Mouse (Mus musculus) adrenal gland, adult (tissue): ENCODE results near the gene Stim2.

Source experiments
- DNase-seq, 2 experiments: peaks; one replicate each; pipeline ENCODE4 v3.0.0; 2022 to 2023; ENCODE audit warnings: low spot score in 1 of 2; ENCODE audit not compliant: inconsistent age in 2 of 2

Gene Stim2

DNA sequence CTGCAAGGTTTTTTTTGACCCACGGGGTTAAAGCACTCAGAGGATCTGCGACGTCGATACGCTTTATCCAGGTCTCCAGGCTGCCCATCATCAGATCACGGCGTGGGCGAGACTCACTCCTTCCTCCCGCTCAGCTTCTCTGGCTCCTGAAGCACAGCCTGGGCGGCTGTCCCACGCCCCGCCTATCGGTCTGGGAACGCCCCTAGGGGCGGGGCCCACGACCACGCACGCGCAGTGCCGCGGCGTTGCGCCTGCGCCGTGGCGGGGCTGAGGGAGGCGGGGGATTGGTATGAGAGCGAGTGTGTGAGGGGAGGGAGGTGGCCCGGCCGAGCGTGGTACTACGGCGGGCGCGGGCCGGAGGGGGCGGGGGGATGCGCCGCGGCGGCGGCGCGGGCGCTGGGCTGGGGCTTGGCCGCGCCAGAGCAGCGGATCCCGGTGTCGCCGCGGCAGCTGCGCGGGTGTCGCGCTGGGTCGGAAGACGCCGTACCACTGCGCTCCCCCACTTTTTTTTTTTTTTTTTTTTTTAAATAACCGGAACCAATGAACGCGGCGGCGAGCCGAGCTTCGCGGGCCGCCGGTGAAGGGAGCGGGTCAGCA is at the start of gene Stim2:
Stim2 (plus strand) TSS at position 354 of the 597 bp plus-strand sequence.
- peak; percentile 98 to 99 for DNase-seq

DNA sequence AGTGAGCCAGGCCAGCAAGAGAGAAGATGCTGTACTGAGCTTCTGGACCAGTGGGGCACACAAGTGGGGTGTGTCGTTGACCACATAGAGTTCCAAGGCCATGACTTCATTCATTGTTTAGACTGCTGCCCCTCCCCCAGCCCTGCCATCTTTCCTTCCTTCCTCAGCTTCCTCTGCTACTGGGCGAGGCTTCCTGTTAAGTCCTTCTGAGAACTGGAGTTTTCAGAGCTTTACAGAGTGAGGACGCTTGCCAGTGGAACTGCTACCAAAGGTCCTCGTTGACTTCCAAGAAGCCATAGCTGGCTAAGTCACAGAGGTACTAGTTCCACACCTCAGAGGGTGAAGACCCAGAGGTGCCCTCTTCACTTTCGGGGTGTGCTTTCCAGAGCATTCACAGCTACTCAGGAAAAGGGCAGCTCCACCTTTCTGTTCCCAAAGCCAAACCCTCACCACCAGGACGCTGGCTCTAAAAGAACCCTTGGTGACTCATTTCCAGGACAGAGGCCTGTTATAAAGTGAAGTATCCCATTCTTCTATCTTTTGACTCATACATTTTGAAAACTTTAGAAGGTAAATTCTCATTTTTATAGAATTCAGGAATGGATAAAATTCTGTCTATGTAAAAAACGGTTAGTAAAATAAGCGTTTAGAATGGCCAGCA is 49.6 kb upstream of the Stim2 start:
- peak; percentile 62 to 81 for DNase-seq

DNA sequence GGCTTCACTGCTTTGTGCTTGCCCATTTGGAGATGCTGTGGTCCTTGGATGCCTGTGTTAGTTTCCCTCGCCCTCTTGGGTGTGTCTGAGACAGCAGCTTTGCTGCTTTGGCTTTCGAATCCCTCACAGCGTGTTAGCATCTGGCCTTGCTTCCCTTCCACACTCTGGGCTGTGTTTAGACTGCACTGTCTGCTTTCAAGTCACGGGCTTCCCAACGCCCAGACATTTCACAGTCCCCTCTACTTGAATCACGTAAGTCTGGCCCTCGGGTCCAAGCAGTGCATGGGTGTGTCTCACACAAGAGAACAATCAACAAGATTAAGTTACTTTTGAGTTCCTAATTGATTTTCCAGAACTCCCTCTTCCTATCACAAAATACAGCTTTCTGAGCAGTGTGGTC is 48.1 kb upstream of the Stim2 start:
- no peak for DNase-seq

DNA sequence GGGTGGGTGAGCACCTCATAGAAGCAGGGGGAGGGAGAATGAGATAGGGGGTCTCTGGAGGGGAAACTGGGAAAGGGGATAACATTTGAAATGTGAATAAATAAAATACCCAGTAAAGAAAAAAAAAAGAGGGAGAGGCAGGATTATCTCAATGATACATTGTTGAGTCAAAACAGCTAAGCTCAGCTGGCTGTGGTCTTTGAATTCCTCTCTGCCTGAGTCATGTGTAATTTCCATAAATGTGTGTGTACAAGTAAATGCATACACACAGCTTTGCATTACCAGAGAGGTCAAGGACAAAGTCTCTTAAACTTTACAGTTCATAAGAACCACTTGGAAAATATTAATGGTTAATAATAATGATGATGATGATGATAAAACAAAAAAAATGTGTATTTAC is 45.1 kb upstream of the Stim2 start:
- no peak for DNase-seq

DNA sequence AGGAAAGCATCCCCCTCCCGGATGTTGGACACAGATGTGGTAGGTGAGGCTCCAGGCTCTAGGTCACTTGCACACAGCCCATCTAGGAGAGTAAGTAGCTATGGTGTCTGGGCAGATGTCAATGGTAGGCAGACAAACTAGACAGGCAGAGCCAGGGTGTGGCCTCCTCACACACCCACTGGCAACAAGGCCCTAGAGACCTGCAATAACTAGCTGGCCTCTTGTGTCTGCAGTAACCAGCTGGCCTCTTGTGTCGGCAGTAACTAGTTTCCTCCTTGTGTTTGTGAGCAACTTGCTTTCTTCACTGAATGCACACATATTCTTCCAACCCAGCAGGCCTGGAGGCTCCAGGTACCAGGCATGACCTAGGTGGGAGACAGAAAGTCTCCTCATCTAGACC is 44.5 kb upstream of the Stim2 start:
- DNase-seq, result no peak

DNA sequence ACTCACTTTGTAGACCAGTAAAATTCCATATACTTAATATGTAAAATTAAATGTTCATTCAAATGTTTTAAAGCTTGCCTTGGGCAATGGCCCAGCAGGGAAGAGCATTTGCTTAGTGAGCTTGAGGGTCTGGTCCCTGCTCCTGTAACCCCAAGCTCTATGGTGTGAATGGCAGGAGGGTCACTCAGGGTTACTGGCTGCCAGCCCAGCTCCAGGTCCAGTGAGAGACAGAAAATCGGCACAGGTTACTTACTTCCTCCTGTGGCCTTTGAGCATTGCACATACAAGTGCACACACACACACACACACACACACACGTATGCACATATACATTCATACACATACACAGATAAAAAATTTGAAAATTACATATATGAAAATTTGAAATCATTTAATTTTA is 42.3 kb upstream of the Stim2 start:
- no peak for DNase-seq

DNA sequence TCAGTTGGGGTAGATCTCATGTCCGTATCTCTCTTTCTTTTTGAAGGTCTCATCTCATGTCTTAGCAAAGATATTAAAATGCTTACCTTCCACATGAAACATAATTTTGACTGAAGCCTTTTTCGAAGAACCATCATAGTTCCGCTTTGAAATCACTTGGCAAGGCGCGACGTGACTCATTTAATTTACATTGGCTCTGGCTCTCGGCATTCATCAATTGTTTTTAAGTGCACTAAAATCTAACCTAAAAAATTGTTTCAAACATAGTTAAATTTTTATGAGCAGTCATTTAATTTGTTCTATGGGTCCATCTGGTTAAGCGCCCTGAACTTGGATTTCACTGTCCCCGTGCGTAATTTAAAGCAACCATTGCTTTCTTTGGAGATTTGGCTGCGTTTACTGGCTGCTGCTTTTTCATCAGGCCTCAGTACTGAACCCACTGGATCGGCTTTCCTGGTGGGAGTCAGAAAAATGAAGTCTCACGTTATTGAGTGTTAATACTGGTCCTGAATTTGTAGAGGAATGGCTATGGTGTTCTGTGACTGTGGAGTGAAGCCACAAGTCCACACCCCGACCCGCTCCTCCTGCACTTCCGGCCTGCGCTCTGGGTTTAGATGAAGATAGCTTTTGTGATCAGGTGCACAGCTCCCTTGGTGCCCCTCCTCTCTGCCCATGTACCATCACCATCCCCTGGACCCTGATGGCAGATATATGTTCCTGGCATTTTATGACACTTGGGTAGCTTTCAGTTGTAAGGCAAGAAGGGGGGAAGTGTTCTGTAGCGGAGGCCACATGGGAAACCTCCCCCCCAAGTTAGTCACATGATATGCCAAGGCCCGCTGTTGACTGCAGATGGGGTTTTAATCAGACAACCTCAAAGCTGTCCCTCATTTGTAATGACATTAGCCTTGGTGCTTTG is 41.6 kb upstream of the Stim2 start:
- DNase-seq, result no peak

DNA sequence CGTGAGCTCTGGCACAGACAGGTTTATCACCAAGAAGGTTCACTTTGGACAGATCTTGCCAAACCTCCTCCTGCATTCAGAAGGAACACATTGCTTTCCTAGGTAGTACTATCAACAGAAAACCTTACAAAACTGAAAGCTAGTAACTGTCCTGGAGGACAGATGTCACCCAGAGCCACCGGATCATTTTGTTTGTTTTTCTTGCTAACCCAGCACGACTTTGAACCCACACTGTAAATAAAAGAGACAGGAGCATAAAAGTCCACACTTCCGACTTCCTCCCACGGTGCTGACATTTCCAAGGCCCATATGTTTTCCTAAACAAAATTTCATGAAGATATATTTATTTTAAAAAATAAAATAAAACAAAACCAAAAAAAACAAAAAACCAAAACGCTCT is 41.0 kb upstream of the Stim2 start:
- DNase-seq, result no peak

DNA sequence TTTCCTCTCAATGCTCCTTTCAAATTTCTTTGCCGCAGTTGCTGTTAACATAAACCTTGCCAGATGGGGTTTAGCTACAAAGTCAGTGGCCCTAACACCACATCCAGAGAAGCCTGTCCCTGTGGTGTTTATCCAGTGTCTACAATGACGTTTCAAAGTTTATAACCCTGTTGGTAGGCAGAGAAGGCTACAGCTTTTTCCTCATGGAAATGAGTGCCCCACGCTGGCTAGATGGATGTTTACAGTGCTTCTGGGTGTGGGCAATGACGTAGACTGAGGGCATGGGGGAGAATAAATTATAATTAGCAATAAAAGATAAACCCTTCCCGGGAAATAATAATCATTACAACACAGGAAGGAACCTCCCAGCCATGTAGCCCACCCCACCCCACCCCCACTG is 37.1 kb upstream of the Stim2 start:
- no peak for DNase-seq

DNA sequence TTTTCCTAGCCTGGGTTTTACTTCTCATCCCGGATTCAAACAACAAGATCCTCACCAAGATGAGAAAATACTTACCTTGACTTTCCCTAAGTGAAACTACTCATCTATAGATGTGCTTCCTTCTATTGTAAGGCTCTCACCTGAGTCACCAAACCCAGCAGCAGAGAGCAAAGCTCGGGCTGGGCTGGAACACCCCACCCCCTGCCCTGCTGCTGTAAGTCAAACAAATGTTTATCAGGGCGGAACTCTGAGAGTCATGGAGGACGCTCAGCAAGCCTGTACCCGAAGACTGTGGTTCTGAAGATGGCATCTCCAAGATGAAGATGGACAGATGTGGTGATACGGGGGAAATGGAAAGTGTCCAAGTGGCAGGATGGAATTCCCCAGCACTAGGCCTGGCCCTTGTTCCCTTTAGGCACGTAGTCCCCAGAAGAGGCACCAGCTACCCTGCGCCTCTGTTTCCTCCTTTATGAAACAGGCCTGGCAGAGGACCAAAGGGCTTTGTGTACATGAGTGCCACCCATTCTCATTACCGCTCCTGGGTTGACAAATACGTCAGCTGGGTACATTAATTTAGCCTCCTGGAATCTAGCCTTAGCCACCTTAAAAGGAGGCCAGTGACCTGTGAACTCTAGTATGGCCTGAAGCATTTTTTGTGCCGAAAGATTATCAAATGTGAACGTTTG is 36.3 kb upstream of the Stim2 start:
- DNase-seq, result peak in 1 of 2 experiments; percentile 57

DNA sequence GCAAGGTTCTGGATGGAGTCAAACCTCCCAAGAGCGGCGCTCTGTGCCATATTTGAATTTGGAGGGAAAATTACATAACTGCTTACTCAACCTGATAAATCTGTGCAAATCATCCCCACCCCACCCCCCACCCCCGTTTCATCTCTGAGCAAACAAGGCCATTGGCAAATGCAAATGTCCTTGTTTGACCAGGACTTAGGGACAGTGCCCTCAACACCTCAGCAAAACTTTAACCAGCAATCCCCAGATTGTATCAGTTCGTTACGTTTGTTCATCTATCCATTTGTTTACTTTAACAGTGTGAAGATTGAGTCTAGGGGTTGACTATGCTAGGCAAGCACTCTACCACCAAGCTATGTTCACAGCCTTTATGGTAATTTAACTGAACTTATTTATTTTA is 32.6 kb upstream of the Stim2 start:
- DNase-seq, result no peak

DNA sequence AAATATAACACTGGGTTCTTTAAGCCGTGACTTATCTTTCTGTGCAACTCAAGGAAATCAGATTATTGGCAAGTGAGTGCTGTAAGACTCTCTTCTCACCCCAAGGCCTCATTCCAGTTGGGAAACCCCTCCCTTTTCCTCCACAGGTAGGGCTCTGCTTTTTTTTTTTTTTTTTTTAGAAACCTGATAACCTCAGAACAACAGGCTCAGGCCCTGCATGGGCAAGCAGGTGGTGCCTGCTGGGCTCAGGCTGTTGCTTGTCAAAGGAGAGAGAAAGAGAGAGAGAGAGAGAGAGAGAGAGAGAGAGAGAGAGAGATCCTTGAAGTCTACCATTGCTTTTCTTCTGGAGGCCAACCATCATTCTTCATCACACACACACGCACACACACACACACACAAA is 30.7 kb upstream of the Stim2 start:
- no peak for DNase-seq

DNA sequence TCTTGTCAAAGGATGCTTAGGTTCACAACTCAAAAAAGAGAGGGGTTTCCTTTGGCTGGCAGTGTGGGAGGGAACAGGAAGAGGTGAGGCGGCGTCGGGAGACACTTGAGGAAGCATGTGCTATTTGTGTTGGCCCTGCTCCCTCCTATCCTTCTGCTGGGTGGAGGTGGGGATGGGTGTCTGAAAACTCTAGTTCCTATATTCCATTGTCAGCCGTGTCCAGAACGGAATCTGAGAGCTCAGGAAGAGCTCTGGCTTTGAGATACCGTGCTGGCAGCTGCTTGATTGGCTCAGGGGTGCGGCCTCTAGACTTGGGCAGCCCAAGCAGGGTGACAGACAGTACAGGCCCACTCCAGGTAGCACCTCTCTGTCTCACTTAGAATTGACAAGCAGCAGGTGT is 28.1 kb upstream of the Stim2 start:
- peak; percentile 34 to 52 for DNase-seq

DNA sequence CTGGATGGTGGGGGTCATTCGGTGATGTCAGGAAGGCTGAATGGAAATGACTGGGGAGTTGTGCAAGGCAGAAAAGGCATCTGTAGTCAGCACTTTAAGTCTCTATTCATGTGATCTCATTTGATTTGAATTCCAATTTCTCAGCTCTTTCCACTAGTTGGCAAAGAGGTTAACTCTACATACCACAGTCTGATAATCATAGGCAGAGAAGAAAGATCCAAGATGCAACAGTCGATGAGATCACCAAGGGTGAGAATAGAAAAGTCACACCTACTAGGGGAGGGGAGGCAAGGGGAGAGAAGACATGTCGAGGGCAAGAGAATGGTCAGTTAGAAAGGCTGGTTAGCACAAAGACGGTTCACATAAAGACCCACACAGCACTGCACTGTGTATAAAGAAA is 27.1 kb upstream of the Stim2 start:
- no peak for DNase-seq

DNA sequence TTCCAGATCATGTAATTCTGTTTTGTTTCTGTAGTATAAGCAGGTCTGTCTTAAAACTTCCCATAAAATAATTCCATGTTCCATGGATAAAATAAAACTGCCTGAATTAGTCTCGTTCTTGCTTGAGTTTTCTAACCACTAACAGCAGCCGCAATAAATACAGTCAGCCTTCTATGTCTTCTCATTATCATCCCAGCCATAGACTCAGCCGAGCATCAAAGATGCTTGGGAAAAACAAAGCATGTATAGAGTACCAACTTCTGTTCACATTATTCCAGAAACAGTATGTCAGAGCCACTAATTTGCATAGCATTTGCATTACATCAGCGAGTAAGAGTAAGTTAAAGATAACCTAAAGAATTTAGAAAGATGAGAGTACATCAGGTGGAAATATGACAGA is 25.4 kb upstream of the Stim2 start:
- no peak for DNase-seq

DNA sequence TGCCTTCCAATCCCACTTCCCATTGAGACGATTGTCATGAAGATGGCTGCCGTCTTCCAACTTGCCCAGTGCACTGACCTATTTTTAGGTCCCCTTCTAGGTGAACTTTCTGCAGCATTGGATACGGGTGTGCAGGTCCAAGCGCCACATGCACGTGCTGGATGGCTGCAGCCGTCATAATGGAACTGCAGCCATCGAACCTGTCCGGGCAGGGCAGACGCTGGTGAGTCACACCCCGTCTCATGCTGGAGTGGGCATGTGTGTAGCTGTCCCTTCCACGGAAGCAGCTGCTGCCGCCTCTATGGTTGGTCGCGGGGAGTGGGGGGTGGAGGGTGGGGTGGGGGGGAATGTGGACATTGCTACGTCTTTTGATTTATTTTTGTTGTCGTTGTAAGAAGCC is 21.8 kb upstream of the Stim2 start:
- DNase-seq, result no peak

DNA sequence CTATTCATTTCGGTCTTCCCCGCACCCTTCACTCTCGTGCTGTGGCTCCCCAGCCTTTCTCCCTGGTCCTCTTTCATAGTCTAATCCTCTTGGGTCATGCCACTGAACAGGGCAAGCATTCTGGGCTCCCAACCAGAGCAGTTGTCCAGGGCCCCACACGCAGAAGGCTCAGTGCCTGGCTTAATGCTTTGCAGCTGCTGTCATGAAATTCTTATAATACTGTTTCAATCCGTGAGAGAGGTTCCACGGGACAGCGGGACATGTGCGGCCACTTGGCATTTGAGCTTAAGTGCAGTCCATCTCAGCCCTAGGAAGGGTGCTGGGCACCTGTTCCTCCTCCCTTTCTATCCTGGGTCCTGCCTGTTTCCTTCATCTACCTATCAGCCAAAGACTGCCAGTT is 21.2 kb upstream of the Stim2 start:
- no peak for DNase-seq

DNA sequence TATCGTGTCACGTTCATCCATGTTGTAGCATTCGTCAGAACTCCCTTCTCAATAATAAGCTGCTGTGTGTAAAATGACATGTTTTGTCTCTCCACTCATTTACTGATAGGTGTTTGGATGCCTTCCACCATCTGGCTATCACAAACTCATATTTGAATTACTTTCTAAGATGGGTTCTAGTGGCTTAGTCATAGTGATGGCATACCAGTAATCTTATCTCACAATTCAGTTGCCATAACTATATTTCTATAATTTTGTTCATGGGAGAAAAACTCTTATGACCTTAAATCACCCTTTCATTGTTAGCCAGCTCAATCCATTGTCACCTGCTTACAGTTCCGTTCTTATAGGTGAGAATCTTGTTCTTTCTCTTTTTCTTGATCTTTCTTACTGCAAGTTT is 14.9 kb upstream of the Stim2 start:
- no peak for DNase-seq

DNA sequence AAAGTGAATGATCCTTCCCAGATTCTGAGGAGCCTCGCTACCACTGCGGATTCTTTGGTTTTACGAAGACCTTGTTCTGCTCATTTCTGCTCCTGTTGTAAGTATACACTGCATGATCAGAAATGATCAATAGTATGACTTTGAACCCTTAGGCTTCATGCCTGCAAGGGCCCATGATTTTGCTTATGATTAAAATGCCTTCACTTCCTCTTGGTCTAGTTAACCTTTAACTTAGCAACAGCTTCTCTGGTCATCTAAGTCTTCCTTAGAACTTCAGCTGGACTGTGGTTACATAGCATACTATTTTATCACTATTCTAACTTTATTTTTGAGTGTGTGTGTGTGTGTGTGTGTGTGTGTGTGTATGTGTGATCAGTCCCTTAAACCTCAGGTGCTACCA is 12.7 kb upstream of the Stim2 start:
- no peak for DNase-seq

DNA sequence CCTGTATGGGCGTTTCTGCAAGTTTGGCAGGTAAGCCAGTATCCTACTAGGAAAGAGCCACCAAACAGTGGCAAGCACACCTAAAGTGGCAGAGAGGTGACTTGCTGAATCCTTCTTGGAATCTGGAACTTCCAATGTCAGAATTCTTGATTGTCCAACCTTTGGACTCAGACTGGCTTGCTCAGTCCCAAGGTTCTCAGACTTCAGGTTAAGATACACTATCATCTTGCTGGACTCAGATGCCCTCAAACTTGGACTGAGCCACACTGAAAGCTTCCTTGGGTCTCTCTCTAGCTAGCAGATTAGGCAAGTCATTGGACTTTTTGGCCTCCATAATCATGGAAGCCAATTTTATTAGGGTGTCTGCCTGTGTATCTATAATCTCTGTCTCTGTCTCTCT is 10.8 kb upstream of the Stim2 start:
- no peak for DNase-seq

DNA sequence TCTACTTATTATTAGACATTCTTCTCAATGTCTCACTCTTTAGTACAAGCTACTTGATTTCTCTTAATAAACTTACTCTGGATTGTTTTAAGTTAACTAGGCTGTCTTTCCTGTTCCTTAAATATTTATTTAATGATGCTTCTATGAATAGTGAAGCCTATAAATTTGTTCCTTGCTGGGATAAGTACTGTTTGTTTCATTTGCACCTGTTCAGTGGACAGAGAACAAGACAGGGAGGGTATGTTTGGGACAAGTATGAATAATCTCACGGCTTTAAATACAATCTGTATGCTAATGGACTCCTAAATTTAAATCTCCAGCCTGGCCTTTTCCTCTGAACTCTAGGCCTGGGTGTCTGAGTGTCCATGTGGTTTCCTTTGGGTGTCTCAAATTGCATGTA is 10.2 kb upstream of the Stim2 start:
- DNase-seq, result no peak

DNA sequence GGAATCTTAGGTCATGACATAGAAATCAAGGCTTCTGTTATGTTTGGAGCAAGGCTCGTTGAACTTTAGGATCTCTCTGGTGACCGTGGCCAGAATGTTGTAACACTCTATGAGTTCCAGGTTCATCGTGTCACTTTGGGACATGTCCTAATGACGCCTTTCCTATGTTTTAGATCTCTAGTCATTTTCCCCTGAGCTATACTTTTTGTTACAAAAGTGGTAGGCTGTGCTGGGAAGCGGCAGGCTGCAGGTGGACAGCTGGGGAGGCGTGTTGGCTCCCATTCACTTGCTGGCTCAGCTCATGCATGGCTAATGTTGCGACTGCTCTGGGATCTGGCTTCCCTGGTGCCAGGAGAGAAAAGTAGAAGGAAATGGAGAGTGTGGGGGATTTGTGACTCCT is 5.7 kb upstream of the Stim2 start:
- DNase-seq, result no peak
